Mouse (Mus musculus): ENCODE measurements around the gene Ptgdr2. TPM values are rescaled to one million over a fixed set of nuclear protein-coding genes. Genes with fewer than 3 reads are reported as not detected.

Gene Ptgdr2
- total RNA-seq, 2 experiments from 2014 or later: 0.14 TPM; not detected in 1

- no peak for DNase-seq
These were observed 1.9 kb upstream of the Ptgdr2 start for GRCm38 (mm10) chr19:10935029-10935428.

GRCm38 (mm10) chr19:10936077-10936476 is 883 bp upstream of the Ptgdr2 start:
- no peak for DNase-seq

GRCm38 (mm10) chr19:10938771-10939170 is 1.8 kb downstream of the Ptgdr2 start:
- no peak for DNase-seq

- DNase-seq: peak; percentile 57
These were observed 3.3 kb downstream of the Ptgdr2 start for GRCm38 (mm10) chr19:10940097-10940800.

GRCm38 (mm10) chr19:10940801-10941457 is 4.0 kb downstream of the Ptgdr2 start:
- DNase-seq: no peak

GRCm38 (mm10) chr19:10943955-10944354 is 7.0 kb downstream of the Ptgdr2 start:
- no peak for DNase-seq

GRCm38 (mm10) chr19:10946506-10946905 is 9.5 kb downstream of the Ptgdr2 start:
- DNase-seq: no peak

- no peak for DNase-seq
These were observed 10.3 kb downstream of the Ptgdr2 start for GRCm38 (mm10) chr19:10947219-10947618.

GRCm38 (mm10) chr19:10948416-10948815 is 11.5 kb downstream of the Ptgdr2 start:
- no peak for DNase-seq

- DNase-seq: peak; percentile 95
These were observed 12.2 kb downstream of the Ptgdr2 start, which contains the start of gene Ccdc86 for GRCm38 (mm10) chr19:10949112-10949511. Ccdc86 (minus strand) TSS chr19:10949266.

GRCm38 (mm10) chr19:10949558-10949957 is 12.6 kb downstream of the Ptgdr2 start:
- DNase-seq: no peak

- DNase-seq: peak; percentile 60
These were observed 15.3 kb downstream of the Ptgdr2 start for GRCm38 (mm10) chr19:10952021-10952939.

- DNase-seq: peak; percentile 30
These were observed 22.4 kb downstream of the Ptgdr2 start for GRCm38 (mm10) chr19:10959085-10959977.

GRCm38 (mm10) chr19:10959978-10960346 is 23.0 kb downstream of the Ptgdr2 start:
- DNase-seq: no peak

GRCm38 (mm10) chr19:10965721-10966120 is 28.8 kb downstream of the Ptgdr2 start:
- no peak for DNase-seq

GRCm38 (mm10) chr19:10968578-10968977 is 31.6 kb downstream of the Ptgdr2 start:
- no peak for DNase-seq

GRCm38 (mm10) chr19:10970457-10970856 is 33.5 kb downstream of the Ptgdr2 start:
- no peak for DNase-seq

GRCm38 (mm10) chr19:10972660-10973059 is 35.7 kb downstream of the Ptgdr2 start:
- no peak for DNase-seq

- DNase-seq: no peak
These were observed 36.2 kb downstream of the Ptgdr2 start for GRCm38 (mm10) chr19:10973187-10973586.

GRCm38 (mm10) chr19:10974238-10974865 is 37.4 kb downstream of the Ptgdr2 start, which contains the start of gene Ms4a10:
Ms4a10 (minus strand) TSS chr19:10974670.
- no peak for DNase-seq

GRCm38 (mm10) chr19:10975187-10975586 is 38.2 kb downstream of the Ptgdr2 start:
- no peak for DNase-seq
